Mouse (Mus musculus) CH12.LX (cell line): ENCODE results near the gene Ddx52. TPM values are rescaled to one million over a fixed set of nuclear protein-coding genes. Genes with fewer than 3 reads are reported as not detected.

Source experiments
- DNase-seq: peaks from one replicate; pipeline ENCODE4 v3.0.0-alpha.2; 2013; ENCODE audit errors: extremely low read depth
- H3K27ac ChIP-seq: 2 replicates; pipeline ENCODE4 v1.5.1; 2012; ENCODE audit warnings: low read depth, mild to moderate bottlenecking, control low read depth, moderate library complexity; ENCODE audit not compliant: insufficient read depth
- H3K27me3 ChIP-seq: replicated peaks from 2 replicates; pipeline ENCODE3; 2012; ENCODE audit warnings: inconsistent platforms
- H3K36me3 ChIP-seq, 2 experiments: replicated peaks in 1 of 2; 2 replicates each; pipeline versions ENCODE3 to v1.6.1; 2012; ENCODE audit warnings: inconsistent platforms in 1 of 2, low read length in 1 of 2, mild to moderate bottlenecking in 1 of 2, mixed read lengths in 1 of 2, moderate library complexity in 1 of 2; ENCODE audit not compliant: control insufficient read depth in 1 of 2, insufficient read depth in 1 of 2
- H3K4me1 ChIP-seq, 2 experiments: 2 replicates each; pipeline ENCODE4 v1.6.1; 2012; ENCODE audit warnings: inconsistent platforms in 1 of 2, moderate library complexity in 1 of 2; ENCODE audit not compliant: insufficient read depth in 2 of 2, control insufficient read depth in 1 of 2
- H3K4me2 ChIP-seq: 2 replicates; pipeline ENCODE4 v1.6.1; 2012; ENCODE audit warnings: low read depth, mild to moderate bottlenecking, control low read depth; ENCODE audit not compliant: poor library complexity, insufficient read depth, severe bottlenecking
- H3K4me3 ChIP-seq, 3 experiments: fragments of 150-350 bp in 1 of 3; sonication (generic) in 1 of 3; replicated peaks in 1 of 3; 2 replicates each; pipeline versions ENCODE3 to v1.5.1; 2011 to 2012; ENCODE audit warnings: low read depth in 2 of 3, low read length in 2 of 3, mild to moderate bottlenecking in 2 of 3, moderate library complexity in 2 of 3, control low read depth in 1 of 3, improper control_type of control experiment in 1 of 3, inconsistent platforms in 1 of 3, mixed read lengths in 1 of 3; ENCODE audit not compliant: poor library complexity in 1 of 3
- H3K79me2 ChIP-seq: replicated peaks from 2 replicates; pipeline ENCODE4 v1.6.1; 2012; ENCODE audit warnings: mild to moderate bottlenecking, moderate library complexity; ENCODE audit not compliant: control insufficient read depth, poor library complexity, insufficient read depth, severe bottlenecking; ENCODE audit errors: extremely low read depth
- H3K9ac ChIP-seq: 2 replicates; pipeline ENCODE4 v1.6.1; 2012; ENCODE audit warnings: low read depth, mild to moderate bottlenecking, control low read depth, moderate library complexity; ENCODE audit not compliant: insufficient read depth
- H3K9me3 ChIP-seq: replicated peaks from 2 replicates; pipeline ENCODE3; 2012; ENCODE audit warnings: low read length, inconsistent platforms, mixed read lengths
- ELF1 ChIP-seq: IDR thresholded peaks from 2 replicates; pipeline ENCODE4 v1.6.1; 2014; ENCODE audit warnings: low read depth, mild to moderate bottlenecking, inconsistent platforms, low read length, improper control_type of control experiment
- EP300 ChIP-seq: IDR thresholded peaks from 2 replicates; pipeline ENCODE4 v1.6.1; 2011; ENCODE audit warnings: low read length, improper control_type of control experiment
- ETS1 ChIP-seq: conservative IDR thresholded peaks from 2 replicates; pipeline ENCODE4 v1.6.1; 2012; ENCODE audit warnings: low read depth, mild to moderate bottlenecking, inconsistent platforms, low read length, improper control_type of control experiment, moderate library complexity
- HCFC1 ChIP-seq: IDR thresholded peaks from 2 replicates; pipeline ENCODE4 v1.6.1; 2012; ENCODE audit warnings: low read depth, mild to moderate bottlenecking, inconsistent platforms, low read length, improper control_type of control experiment
- IRF4 ChIP-seq: IDR thresholded peaks from 2 replicates; pipeline ENCODE4 v1.6.1; 2014; ENCODE audit warnings: low read depth, mild to moderate bottlenecking, inconsistent platforms, low read length, improper control_type of control experiment
- JUN ChIP-seq: IDR thresholded peaks from 2 replicates; pipeline ENCODE4 v1.6.1; 2011; ENCODE audit warnings: low read depth, mild to moderate bottlenecking, low read length, improper control_type of control experiment, moderate library complexity; ENCODE audit not compliant: insufficient read depth
- JUND ChIP-seq: conservative IDR thresholded peaks from 2 replicates; pipeline ENCODE4 v1.6.1; 2011; ENCODE audit warnings: low read depth, low read length, improper control_type of control experiment
- KAT2A ChIP-seq: IDR thresholded peaks from 2 replicates; pipeline ENCODE4 v1.6.1; 2012; ENCODE audit warnings: low read length, improper control_type of control experiment, inconsistent platforms; ENCODE audit not compliant: insufficient replicate concordance
- MAX ChIP-seq: IDR thresholded peaks from 2 replicates; pipeline ENCODE4 v1.6.1; 2011; ENCODE audit warnings: low read length, improper control_type of control experiment
- MAZ ChIP-seq: IDR thresholded peaks from 2 replicates; pipeline ENCODE4 v1.6.1; 2012; ENCODE audit warnings: low read depth, mild to moderate bottlenecking, inconsistent platforms, low read length, improper control_type of control experiment, moderate library complexity
- MXI1 ChIP-seq: IDR thresholded peaks from 2 replicates; pipeline ENCODE4 v1.6.1; 2011; ENCODE audit warnings: mild to moderate bottlenecking, low read depth, low read length, improper control_type of control experiment
- NELFE ChIP-seq: IDR thresholded peaks from 2 replicates; pipeline ENCODE4 v1.6.1; 2011; ENCODE audit warnings: low read depth, low read length, improper control_type of control experiment
- NRF1 ChIP-seq: IDR thresholded peaks from 2 replicates; pipeline ENCODE4 v1.6.1; 2014; ENCODE audit warnings: low read depth, mild to moderate bottlenecking, inconsistent platforms, low read length, improper control_type of control experiment, moderate library complexity
- PAX5 ChIP-seq: IDR thresholded peaks from 2 replicates; pipeline ENCODE4 v1.6.1; 2012; ENCODE audit warnings: low read length, inconsistent platforms, mixed read lengths
- POLR2AphosphoS2 ChIP-seq: IDR thresholded peaks from 2 replicates; pipeline ENCODE4 v1.6.1; 2011; ENCODE audit warnings: low read depth, low read length, improper control_type of control experiment
- RCOR1 ChIP-seq: conservative IDR thresholded peaks from 2 replicates; pipeline ENCODE4 v1.6.1; 2012; ENCODE audit warnings: low read depth, mild to moderate bottlenecking, inconsistent platforms, low read length, improper control_type of control experiment
- SIN3A ChIP-seq: IDR thresholded peaks from 2 replicates; pipeline ENCODE4 v1.6.1; 2012; ENCODE audit warnings: low read length, improper control_type of control experiment, inconsistent platforms
- SMC3 ChIP-seq: IDR thresholded peaks from 2 replicates; pipeline ENCODE4 v1.6.1; 2011; ENCODE audit warnings: low read depth, low read length, improper control_type of control experiment
- TBP ChIP-seq: conservative IDR thresholded peaks from 2 replicates; pipeline ENCODE4 v1.6.1; 2011; ENCODE audit warnings: low read depth, low read length, improper control_type of control experiment
- TCF12 ChIP-seq: IDR thresholded peaks from 2 replicates; pipeline ENCODE4 v1.6.1; 2014; ENCODE audit warnings: low read depth, mild to moderate bottlenecking, inconsistent platforms, low read length, improper control_type of control experiment
- USF2 ChIP-seq: conservative IDR thresholded peaks from 2 replicates; pipeline ENCODE4 v1.6.1; 2011; ENCODE audit warnings: low read depth, low read length, improper control_type of control experiment
- ZMIZ1 ChIP-seq: IDR thresholded peaks from 2 replicates; pipeline ENCODE4 v1.6.1; 2012; ENCODE audit warnings: low read depth, mild to moderate bottlenecking, inconsistent platforms, low read length, improper control_type of control experiment
- ZNF384 ChIP-seq: IDR thresholded peaks from 2 replicates; pipeline ENCODE4 v1.6.1; 2012; ENCODE audit warnings: low read depth, low read length, improper control_type of control experiment, inconsistent platforms
- dilution Hi-C: fragments of 300-500 bp; cut with MboI; formaldehyde crosslinking; loops from 2 replicates; pipeline ENCODE4 v1.14.3; 2020; ENCODE audit warnings: low sequenced_read_pairs; ENCODE audit not compliant: extremely low pct_unique_long_range_greater_than_20kb, extremely low pct_ligation_motif_present
- in situ Hi-C: fragments of 300-500 bp; cut with MboI; formaldehyde crosslinking; loops from 3 replicates; pipeline ENCODE4 v1.14.3; 2019; ENCODE audit warnings: low sequenced_read_pairs, low pct_ligation_motif_present, low pct_unique_long_range_greater_than_20kb, mixed read lengths
- polyA plus RNA-seq: library from polyadenylated mRNA; unstranded; fragments of >175 nt; gene quantifications from 2 replicates; pipeline ENCODE4 v1.2.1, GENCODE M21; 2012; ENCODE audit warnings: low read depth; ENCODE audit not compliant: insufficient read length
- total RNA-seq, 2 experiments: library from RNA; depleted of rRNA; stranded (reverse); fragments of 300-350 nt in 1 of 2; fragments of >200 nt in 1 of 2; gene quantifications; 2 replicates each; pipeline ENCODE4 v1.2.3; 2012 to 2014

Ddx52 gene
- total and polyA plus RNA-seq, 3 experiments: 54.2 to 104 (median 93.7) TPM

GRCm38 (mm10) chr11:83897569-83897968 lies 44.3 kb upstream of the Ddx52 start:
- no peak overlapping the region for H3K9ac ChIP-seq
- no peak overlapping the region for H3K27ac ChIP-seq
- DNase-seq: no peak
- H3K9me3 ChIP-seq: no peaks in the 10 kb centered on the region
- peaks cover 0 to 49% of the 10 kb centered on the region in 2 experiments for H3K36me3 ChIP-seq
- in situ Hi-C loops (no loop called here), dilution Hi-C loops (no loop called here)
- no peaks in the 10 kb centered on the region for H3K27me3 ChIP-seq
- no peak overlapping the region for H3K4me2 ChIP-seq
- TF ChIP-seq MAZ (no peak), TBP (no peak), ZNF384 (no peak)
- H3K79me2 ChIP-seq: no peaks in the 10 kb centered on the region
- H3K4me1 ChIP-seq: no peaks in the 10 kb centered on the region
- H3K4me3 ChIP-seq: no peak overlapping the region

GRCm38 (mm10) chr11:83902812-83903211 lies 39.0 kb upstream of the Ddx52 start:
- Histone ChIP-seq H3K4me3 (no peak overlapping the region), H3K4me1 (no peaks in the 10 kb centered on the region), H3K27ac (no peak overlapping the region), H3K9ac (no peak overlapping the region), H3K79me2 (no peaks in the 10 kb centered on the region), H3K36me3 (peaks cover 0 to 25% of the 10 kb centered on the region in 2 experiments)
- in situ Hi-C loops: no loop called here
- dilution Hi-C loops: no loop called here
- TF ChIP-seq KAT2A (no peak), SIN3A (no peak), SMC3 (no peak)
- TF ChIP-seq, all 38 proteins: peak for 0
- DNase-seq: no peak
- no peaks in the 10 kb centered on the region for H3K27me3 ChIP-seq
- H3K4me2 ChIP-seq: no peak overlapping the region
- H3K9me3 ChIP-seq: no peaks in the 10 kb centered on the region

GRCm38 (mm10) chr11:83905756-83906155 lies 36.1 kb upstream of the Ddx52 start:
- H3K36me3 ChIP-seq: peaks cover 0 to 19% of the 10 kb centered on the region in 2 experiments
- H3K9me3 ChIP-seq: no peaks in the 10 kb centered on the region
- in situ Hi-C loops: no loop called here
- H3K9ac ChIP-seq: no peak overlapping the region
- no peak for TF ChIP-seq JUN
- TF ChIP-seq MAX: no peak
- no peak for TF ChIP-seq MAZ
- no peak for TF ChIP-seq POLR2AphosphoS2
- TF ChIP-seq TCF12: no peak
- no peak for TF ChIP-seq NRF1
- no peak for TF ChIP-seq EP300
- TF ChIP-seq USF2: no peak
- no peak for TF ChIP-seq MXI1
- TF ChIP-seq PAX5: no peak
- TF ChIP-seq ZMIZ1: no peak
- TF ChIP-seq HCFC1: no peak
- TF ChIP-seq RCOR1: no peak
- no peak for TF ChIP-seq ETS1
- no peak for TF ChIP-seq IRF4
- no peak for TF ChIP-seq ELF1
- TF ChIP-seq ZNF384: no peak
- no peak for TF ChIP-seq JUND
- no peak for TF ChIP-seq NELFE
- TF ChIP-seq, all 38 proteins: peak for 0
- H3K4me1 ChIP-seq: no peaks in the 10 kb centered on the region
- no peak for DNase-seq
- no peak overlapping the region for H3K4me3 ChIP-seq
- H3K79me2 ChIP-seq: no peaks in the 10 kb centered on the region
- dilution Hi-C loops: no loop called here
- H3K27ac ChIP-seq: no peak overlapping the region
- no peak overlapping the region for H3K4me2 ChIP-seq
- no peaks in the 10 kb centered on the region for H3K27me3 ChIP-seq
